Mouse (Mus musculus): ENCODE data around the gene D930007J09Rik. TPM values are rescaled to one million over a fixed set of nuclear protein-coding genes. Genes with fewer than 3 reads are reported as not detected.

The D930007J09Rik gene
- total RNA-seq (2014; fragmentation: Nextera tagmentation) (not detected in 2 replicates), total RNA-seq (2017) (not detected in 2 replicates)

DNA sequence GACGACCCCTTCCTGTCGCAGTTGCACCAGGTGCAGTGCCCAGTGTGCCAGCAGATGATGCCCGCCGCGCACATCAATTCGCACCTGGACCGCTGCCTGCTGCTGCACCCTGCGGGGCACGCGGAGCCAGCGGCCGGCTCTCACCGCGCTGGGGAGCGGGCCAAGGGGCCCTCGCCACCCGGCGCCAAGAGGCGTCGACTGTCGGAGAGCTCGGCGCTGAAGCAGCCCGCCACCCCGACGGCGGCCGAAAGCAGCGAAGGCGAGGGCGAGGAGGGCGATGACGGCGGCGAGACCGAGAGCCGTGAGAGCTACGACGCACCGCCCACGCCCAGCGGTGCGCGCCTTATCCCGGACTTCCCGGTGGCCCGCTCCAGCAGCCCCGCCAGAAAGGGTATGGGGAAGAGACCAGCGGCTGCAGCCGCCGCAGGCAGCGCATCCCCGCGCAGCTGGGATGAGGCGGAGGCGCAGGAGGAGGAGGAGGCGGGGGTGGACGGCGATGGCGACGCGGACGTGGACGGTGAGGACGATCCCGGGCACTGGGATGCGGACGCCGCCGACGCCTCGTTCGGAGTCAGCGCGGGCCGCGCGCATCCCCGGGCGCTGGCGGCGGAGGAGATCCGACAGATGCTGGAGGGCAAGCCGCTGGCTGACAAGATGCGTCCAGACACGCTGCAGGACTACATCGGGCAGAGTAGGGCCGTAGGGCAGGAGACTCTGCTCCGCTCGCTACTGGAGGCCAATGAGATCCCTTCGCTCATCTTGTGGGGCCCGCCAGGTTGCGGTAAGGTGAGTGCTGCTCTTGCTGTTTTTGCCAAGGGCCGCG, at the start of gene D930007J09Rik:
D930007J09Rik (minus strand) TSS at position 591 of the 823 bp plus-strand sequence.
- ATAC-seq (replicated peaks; ENCODE audit: poor library complexity, severe bottlenecking): peak; percentile 45

- peak; percentile 62 for ATAC-seq (replicated peaks; ENCODE audit: poor library complexity, severe bottlenecking)
These were observed 49.3 kb upstream of the D930007J09Rik start for GRCm38 (mm10) chr13:32851967-32852366.

DNA sequence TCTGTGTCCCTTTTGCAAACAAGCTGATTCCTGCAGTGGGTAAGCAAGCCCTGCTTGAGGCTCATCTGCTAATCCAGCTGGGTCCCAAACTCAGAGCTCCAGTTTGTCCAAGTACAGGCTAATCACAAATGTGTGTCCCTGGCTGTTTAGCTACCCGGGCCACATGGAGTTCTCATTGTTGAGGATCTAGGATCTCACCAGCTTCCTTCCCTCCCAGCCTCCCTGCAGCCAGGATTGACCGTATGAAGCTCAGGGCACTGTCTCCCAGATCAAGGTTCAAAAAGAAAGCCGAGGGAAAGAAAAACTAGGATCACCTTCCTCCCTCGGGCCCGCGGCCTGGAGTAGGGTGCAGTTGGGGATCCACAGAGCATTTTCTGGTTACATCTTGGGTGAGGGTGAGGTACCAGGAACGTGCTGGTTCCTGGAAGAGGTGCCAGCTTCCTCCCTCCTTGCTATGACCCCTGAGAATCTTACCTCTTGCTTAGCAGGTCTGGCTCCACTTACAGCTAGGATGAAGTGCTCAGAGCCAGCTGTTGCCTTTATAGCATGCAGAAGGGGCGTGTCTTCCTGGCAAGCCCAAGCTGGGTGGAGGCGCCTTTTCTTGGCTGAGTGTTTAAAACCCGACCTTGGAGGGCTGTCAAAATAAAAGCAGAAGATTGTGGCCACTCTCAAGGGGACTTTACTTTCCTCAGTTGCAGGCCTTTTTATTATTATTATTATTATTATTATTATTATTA, 48.2 kb upstream of the D930007J09Rik start, which contains the start of gene Serpinb1a:
Serpinb1a (minus strand) TSS at position 518 of the 737 bp plus-strand sequence.
- ATAC-seq (replicated peaks; ENCODE audit: poor library complexity, severe bottlenecking): peak; percentile 64

- no peak for ATAC-seq (replicated peaks; ENCODE audit: poor library complexity, severe bottlenecking)
These were observed 47.5 kb upstream of the D930007J09Rik start for GRCm38 (mm10) chr13:32850156-32850555.

- ATAC-seq (replicated peaks; ENCODE audit: poor library complexity, severe bottlenecking): peak; percentile 4; the same call in 1 of the 2 replicates
These were observed 47.0 kb upstream of the D930007J09Rik start for GRCm38 (mm10) chr13:32849531-32850123.

- peak; percentile 68 for ATAC-seq (replicated peaks; ENCODE audit: poor library complexity, severe bottlenecking)
These were observed 46.4 kb upstream of the D930007J09Rik start for GRCm38 (mm10) chr13:32849092-32849491.

DNA sequence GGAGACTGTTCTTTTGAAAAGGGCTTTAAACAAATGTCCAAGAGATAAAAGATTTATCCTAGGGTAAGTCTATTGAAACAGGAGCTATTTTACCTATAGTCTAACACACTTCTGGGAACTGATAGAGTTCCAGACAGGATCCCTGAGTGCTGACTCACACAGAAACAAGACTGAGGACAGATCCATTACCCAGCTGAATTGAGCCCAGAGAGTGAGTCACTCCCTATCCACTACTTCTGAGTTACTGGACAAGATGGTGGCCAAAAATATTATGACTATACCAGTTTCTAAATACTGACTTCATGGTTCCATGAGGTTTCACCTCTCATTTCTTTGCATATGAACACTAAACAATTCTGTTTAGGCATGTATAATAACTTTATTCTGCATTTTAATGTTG, 43.6 kb upstream of the D930007J09Rik start:
- no peak for ATAC-seq (replicated peaks; ENCODE audit: poor library complexity, severe bottlenecking)

DNA sequence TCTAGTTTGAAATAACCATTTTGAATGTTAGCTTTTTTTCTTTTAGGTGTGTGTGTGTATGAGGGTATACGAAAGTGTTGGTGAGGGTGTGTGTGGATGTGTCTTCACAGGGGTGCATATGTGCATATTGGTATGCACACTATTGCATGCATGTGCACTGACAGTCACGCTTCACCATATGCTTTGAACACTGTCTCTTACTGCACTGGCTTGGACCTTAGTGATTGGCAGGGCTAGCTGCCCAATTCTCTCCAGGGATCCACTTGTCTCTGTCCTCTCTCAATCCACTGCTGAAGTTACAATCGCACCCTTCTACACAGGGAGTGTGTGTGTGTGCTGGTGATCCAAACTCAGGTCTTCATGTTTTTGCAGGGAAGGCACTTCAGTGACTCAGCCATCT, 38.7 kb upstream of the D930007J09Rik start:
- ATAC-seq (replicated peaks; ENCODE audit: poor library complexity, severe bottlenecking): no peak

DNA sequence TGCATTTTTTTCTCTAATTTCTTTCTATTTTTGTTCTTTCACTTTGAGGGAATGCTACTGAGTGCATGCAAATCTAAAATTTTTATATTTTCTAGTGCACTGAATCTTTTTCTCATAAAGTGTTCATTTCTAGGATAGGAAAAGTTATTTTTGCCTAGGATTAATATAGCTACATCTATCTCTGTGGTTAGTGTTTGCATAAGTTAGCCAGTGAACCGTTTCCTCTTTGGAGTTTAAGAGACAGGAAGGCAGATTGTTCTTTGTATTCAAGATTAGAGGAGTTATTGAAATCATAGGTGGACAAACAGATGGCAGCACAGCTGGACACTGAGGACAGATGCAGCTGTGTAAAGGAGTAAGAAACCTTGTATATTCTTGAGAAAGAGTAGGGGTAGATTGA, 36.7 kb upstream of the D930007J09Rik start:
- ATAC-seq (replicated peaks; ENCODE audit: poor library complexity, severe bottlenecking): peak; percentile 31

GRCm38 (mm10) chr13:32834513-32834912, 31.9 kb upstream of the D930007J09Rik start:
- peak; percentile 50 for ATAC-seq (replicated peaks; ENCODE audit: poor library complexity, severe bottlenecking)

GRCm38 (mm10) chr13:32833237-32833636, 30.6 kb upstream of the D930007J09Rik start:
- peak; percentile 42 for ATAC-seq (replicated peaks; ENCODE audit: poor library complexity, severe bottlenecking)

DNA sequence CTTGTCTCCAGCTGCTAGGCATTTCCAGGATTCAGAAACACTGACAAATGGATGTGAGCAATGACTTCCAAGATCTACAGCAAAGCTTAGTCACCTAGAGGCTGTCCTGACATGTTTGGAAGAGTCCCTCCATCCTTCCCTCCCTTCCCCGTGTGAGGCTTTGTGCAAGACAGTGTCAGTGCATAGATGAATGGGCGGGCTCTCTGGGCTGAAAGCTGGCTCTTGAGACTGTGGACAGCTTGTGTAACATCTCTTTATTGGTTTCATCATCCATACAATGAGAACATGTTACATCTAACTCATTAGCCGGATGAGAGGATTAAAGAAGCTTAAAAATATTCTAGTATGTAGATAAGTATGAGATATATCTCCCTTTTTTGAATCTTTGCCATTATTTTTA, 30.1 kb upstream of the D930007J09Rik start:
- peak; percentile 67 for ATAC-seq (replicated peaks; ENCODE audit: poor library complexity, severe bottlenecking)

- ATAC-seq (replicated peaks; ENCODE audit: poor library complexity, severe bottlenecking): peak; percentile 12
These were observed 29.0 kb upstream of the D930007J09Rik start for GRCm38 (mm10) chr13:32831505-32832273.

- ATAC-seq (replicated peaks; ENCODE audit: poor library complexity, severe bottlenecking): no peak
These were observed 26.2 kb upstream of the D930007J09Rik start for GRCm38 (mm10) chr13:32828886-32829285.

DNA sequence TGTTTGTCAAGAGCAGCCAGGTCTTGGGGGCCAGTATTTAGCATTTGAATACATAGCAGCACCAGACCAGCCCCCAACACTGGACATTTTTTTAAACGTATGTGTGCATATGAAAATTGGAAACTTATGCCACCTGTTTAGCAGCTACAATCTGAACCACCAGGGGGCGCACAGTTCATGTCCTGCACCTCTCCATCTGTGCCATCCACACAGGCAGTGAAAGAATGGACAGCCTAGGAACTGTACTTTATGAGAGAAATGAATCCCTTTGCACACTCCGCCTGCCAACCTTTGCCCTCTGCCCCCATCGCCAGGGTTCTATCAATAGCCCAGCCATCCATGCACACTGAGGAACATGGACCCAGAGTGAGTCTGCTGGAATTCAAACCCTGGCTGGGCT, 25.3 kb upstream of the D930007J09Rik start:
- peak; percentile 29 for ATAC-seq (replicated peaks; ENCODE audit: poor library complexity, severe bottlenecking)

- no peak for ATAC-seq (replicated peaks; ENCODE audit: poor library complexity, severe bottlenecking)
These were observed 24.6 kb upstream of the D930007J09Rik start for GRCm38 (mm10) chr13:32827111-32827822.

GRCm38 (mm10) chr13:32825546-32825945, 22.9 kb upstream of the D930007J09Rik start:
- ATAC-seq (replicated peaks; ENCODE audit: poor library complexity, severe bottlenecking): no peak

- no peak for ATAC-seq (replicated peaks; ENCODE audit: poor library complexity, severe bottlenecking)
These were observed 22.0 kb upstream of the D930007J09Rik start for GRCm38 (mm10) chr13:32824377-32825330.

Measured in granulocyte monocyte progenitor cell, adult 5-6 weeks (primary cell).